Mouse (Mus musculus): ENCODE data around the gene Actn4.

DNA sequence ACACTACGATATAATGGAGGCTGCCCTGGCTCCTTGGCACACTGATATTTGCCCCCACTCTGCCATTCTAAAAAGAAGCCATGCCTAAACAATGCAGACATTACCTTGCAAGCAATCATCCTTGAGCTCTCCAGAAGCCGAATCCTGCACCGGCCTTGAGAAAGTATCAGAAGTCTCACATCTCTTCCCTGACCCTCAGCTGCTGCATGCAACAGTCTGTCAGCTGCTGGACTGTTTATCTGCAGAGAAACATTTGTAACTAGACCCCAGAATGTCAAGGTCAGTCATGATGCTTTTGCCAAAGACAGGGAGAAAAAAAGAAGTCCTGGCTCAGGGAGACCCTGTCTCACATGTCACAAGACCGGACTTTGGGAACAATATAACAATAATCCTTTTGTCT, 86.0 kb downstream of the Actn4 start:
- TF ChIP-seq POLR2A (IDR thresholded peaks at IDR 0.05; ENCODE audit: low read depth, low read length), result no peak
- no peak for TF ChIP-seq CTCF (IDR thresholded peaks at IDR 0.05; ENCODE audit: extremely low read depth, insufficient read depth, insufficient read length, insufficient replicate concordance)
